Comparison of ENCODE assay signal across 8 mouse cellular contexts in genomic region chr8:122617947-122618546, GRCm38 (mm10). TPM values are rescaled to one million over a fixed set of nuclear protein-coding genes. Genes with fewer than 3 reads are reported as not detected.
DNase-seq lines count a peak whose midpoint lies in the region; ATAC-seq lines count a peak whose summit lies in the region.
"Had no signal": no experiment of that assay in that cellular context is flagged by ENCODE, and none has a peak within 500 bp of the region (broad histone marks: within the 10 kb centered on the region; RNA-seq: fewer than 3 reads in every experiment).

No protein-coding gene starts in this region.

- no peaks in the 10 kb centered on the region for H3K27me3 ChIP-seq in limb, embryonic 10.5 days (ENCODE audit: low read depth, poor library complexity, severe bottlenecking)
- no peaks in the 10 kb centered on the region for H3K27me3 ChIP-seq in midbrain, embryonic 14.5 days (ENCODE audit: control insufficient read depth, insufficient read depth, low read length)
- H3K27me3 ChIP-seq: lung, embryonic 15.5 days had no signal

- no peak overlapping the region for H3K4me2 ChIP-seq in midbrain, embryonic 14.5 days (ENCODE audit: low read length)
- H3K4me2 ChIP-seq: lung, embryonic 15.5 days had no signal

- no peaks in the 10 kb centered on the region for H3K9me3 ChIP-seq in limb, embryonic 10.5 days (replicated peaks)
- no peaks in the 10 kb centered on the region for H3K9me3 ChIP-seq in midbrain, embryonic 14.5 days (ENCODE audit: control insufficient read depth, low read length)
- H3K9me3 ChIP-seq: lung, embryonic 15.5 days had no signal

- DNase-seq in adipocyte (ENCODE audit: low spot score): peak; percentile 68
- peak; percentile 93 to 94 for DNase-seq in cerebellum, postnatal 10 days
- peak; percentile 70 to 75 for DNase-seq in frontal cortex, postnatal 36 days (ENCODE audit: low spot score in 2 of 2)
- DNase-seq in limb, embryonic 10.5 days (ENCODE audit: low spot score): peak; percentile 84
- DNase-seq in midbrain, embryonic 14.5 days: peak; percentile 89
- peak; percentile 63 to 83 for DNase-seq in spleen, adult 18-20 months

- H3K9ac ChIP-seq in midbrain, embryonic 14.5 days (replicated peaks; ENCODE audit: low read length): no peak overlapping the region
- H3K9ac ChIP-seq: lung, embryonic 15.5 days had no signal

- peaks cover 64% of the 10 kb centered on the region for H3K4me1 ChIP-seq in limb, embryonic 10.5 days
- H3K4me1 ChIP-seq in midbrain, embryonic 14.5 days (ENCODE audit: control insufficient read depth, insufficient read depth, low read length): no peaks in the 10 kb centered on the region

- no peak overlapping the region for H3K4me3 ChIP-seq in limb, embryonic 10.5 days
- no peak overlapping the region for H3K4me3 ChIP-seq in midbrain, embryonic 14.5 days (replicated peaks; ENCODE audit: low read depth, low read length)
- H3K4me3 ChIP-seq: lung, embryonic 15.5 days had no signal

- peaks cover 18% of the 10 kb centered on the region for H3K36me3 ChIP-seq in limb, embryonic 10.5 days
- H3K36me3 ChIP-seq in midbrain, embryonic 14.5 days (ENCODE audit: control insufficient read depth, insufficient read depth, low read length): peaks cover 5% of the 10 kb centered on the region

- ATAC-seq in inflammation-experienced regulatory T-cells, adult 6 months: peak; percentile 58
- ATAC-seq in midbrain, embryonic 14.5 days (ENCODE audit: low FRiP score, low TSS enrichment): no peak

- WGBS in limb, embryonic 10.5 days: 41% methylated on average over 5 of the region's 7 CpGs
- WGBS in midbrain, embryonic 14.5 days: 38% methylated on average over 5 of the region's 7 CpGs

- 0 out of 2 replicates have a peak overlapping the region, but pooled peaks have one; percentile 37 for H3K27ac ChIP-seq in limb, embryonic 10.5 days
- peak overlapping the region; percentile 26; the same call in 1 of the 2 replicates for H3K27ac ChIP-seq in midbrain, embryonic 14.5 days (replicated peaks; ENCODE audit: low read depth, low read length)
- H3K27ac ChIP-seq: lung, embryonic 15.5 days had no signal

RNA-seq across cellular contexts. Expression of gene Pabpn1l, which starts 4.5 kb away (rescaled TPM):
- polyA plus RNA-seq in inflammation-experienced regulatory T-cells, adult 6 months (2017; shearing (Covaris generic)): not detected
- not detected in 2 replicates for polyA plus RNA-seq in limb, embryonic 10.5 days (2016; fragmentation: Nextera tagmentation; extraction: Ambion mirVana)
- polyA plus RNA-seq in midbrain, embryonic 14.5 days (2014; fragmentation: Nextera tagmentation; extraction: Ambion mirVana): not detected in 2 replicates
- polyA plus RNA-seq: lung, embryonic 15.5 days had no signal

RNA-seq across cellular contexts. Expression of gene Trappc2l, which starts 6.6 kb away (rescaled TPM):
- polyA plus RNA-seq in inflammation-experienced regulatory T-cells, adult 6 months (2017; shearing (Covaris generic)): 10 to 100 TPM; 57.7 to 82.5 (median 80.6) TPM
- 49.4 and 51.5 TPM in 2 replicates for polyA plus RNA-seq in limb, embryonic 10.5 days (2016; fragmentation: Nextera tagmentation; extraction: Ambion mirVana)
- polyA plus RNA-seq in midbrain, embryonic 14.5 days (2014; fragmentation: Nextera tagmentation; extraction: Ambion mirVana): 107 and 158 TPM in 2 replicates

RNA-seq across cellular contexts. Expression of gene Galns, which starts 6.8 kb away (rescaled TPM):
- 10 to 100 TPM in 2 of 3 experiments, 1 to 10 TPM in 1; 8.3 to 11.6 (median 10.6) TPM for polyA plus RNA-seq in inflammation-experienced regulatory T-cells, adult 6 months (2017; shearing (Covaris generic))
- polyA plus RNA-seq in limb, embryonic 10.5 days (2016; fragmentation: Nextera tagmentation; extraction: Ambion mirVana): 4.0 and 5.7 TPM in 2 replicates
- 5.5 and 6.3 TPM in 2 replicates for polyA plus RNA-seq in midbrain, embryonic 14.5 days (2014; fragmentation: Nextera tagmentation; extraction: Ambion mirVana)

RNA-seq across cellular contexts. Expression of gene Aprt, which starts 41.3 kb away (rescaled TPM):
- polyA plus RNA-seq in inflammation-experienced regulatory T-cells, adult 6 months (2017; shearing (Covaris generic)): 100 to 1,000 TPM; 168 to 215 (median 192) TPM
- 285 and 308 TPM in 2 replicates for polyA plus RNA-seq in limb, embryonic 10.5 days (2016; fragmentation: Nextera tagmentation; extraction: Ambion mirVana)
- 146 and 161 TPM in 2 replicates for polyA plus RNA-seq in midbrain, embryonic 14.5 days (2014; fragmentation: Nextera tagmentation; extraction: Ambion mirVana)

RNA-seq across cellular contexts. Expression of gene Cdt1, which starts 50.2 kb away (rescaled TPM):
- polyA plus RNA-seq in inflammation-experienced regulatory T-cells, adult 6 months (2017; shearing (Covaris generic)): 10 to 100 TPM; 11.5 to 19.8 (median 11.7) TPM
- 68.9 and 75.6 TPM in 2 replicates for polyA plus RNA-seq in limb, embryonic 10.5 days (2016; fragmentation: Nextera tagmentation; extraction: Ambion mirVana)
- polyA plus RNA-seq in midbrain, embryonic 14.5 days (2014; fragmentation: Nextera tagmentation; extraction: Ambion mirVana): 5.9 and 7.6 TPM in 2 replicates
